Mouse (Mus musculus) brain, embryonic 14.5 days (tissue): ENCODE measurements around the gene Ciapin1.

Source experiments
- CTCF ChIP-seq: fragments of 200-500 bp; IDR thresholded peaks from 2 replicates; pipeline ENCODE4 v1.5.1; 2012; ENCODE audit warnings: inconsistent platforms, mild to moderate bottlenecking, moderate library complexity, borderline replicate concordance; ENCODE audit not compliant: insufficient read depth, insufficient read length; ENCODE audit errors: extremely low read depth
- POLR2A ChIP-seq: fragments of 200-500 bp; IDR thresholded peaks from 2 replicates; pipeline ENCODE4 v1.6.1; 2012; ENCODE audit warnings: mild to moderate bottlenecking, inconsistent platforms, borderline replicate concordance; ENCODE audit not compliant: poor library complexity, insufficient read depth, insufficient read length, severe bottlenecking; ENCODE audit errors: extremely low read depth

GRCm38 (mm10) chr8:94781155-94781837 is 56.9 kb downstream of the Ciapin1 start:
- TF ChIP-seq CTCF = no peak
- TF ChIP-seq POLR2A = no peak
